Mouse (Mus musculus): ENCODE data around the gene Ivl.

Ivl gene

GRCm38 (mm10) chr3:92573449-92574041 lies at the start of gene Ivl:
Ivl (minus strand) TSS chr3:92573735.
- no peak for DNase-seq (ENCODE audit: low spot score)

- no peak for DNase-seq (ENCODE audit: low spot score)
Measured at GRCm38 (mm10) chr3:92621560-92621959, 48.0 kb upstream of the Ivl start, which contains the start of gene Lce6a. Lce6a (minus strand) TSS chr3:92621660.

GRCm38 (mm10) chr3:92609804-92610203 lies 36.3 kb upstream of the Ivl start:
- DNase-seq (ENCODE audit: low spot score) = no peak

GRCm38 (mm10) chr3:92607392-92607791 lies 33.9 kb upstream of the Ivl start, which contains the start of gene 2210017I01Rik:
2210017I01Rik (minus strand) TSS chr3:92607492.
- DNase-seq (ENCODE audit: low spot score) = no peak

GRCm38 (mm10) chr3:92602169-92602568 lies 28.6 kb upstream of the Ivl start:
- DNase-seq (ENCODE audit: low spot score) = no peak

GRCm38 (mm10) chr3:92600456-92600855 lies 26.9 kb upstream of the Ivl start:
- no peak for DNase-seq (ENCODE audit: low spot score)

- DNase-seq (ENCODE audit: low spot score) = no peak
Measured at GRCm38 (mm10) chr3:92599973-92600372, 26.4 kb upstream of the Ivl start.

GRCm38 (mm10) chr3:92598429-92598828 lies 24.9 kb upstream of the Ivl start:
- no peak for DNase-seq (ENCODE audit: low spot score)

- DNase-seq (ENCODE audit: low spot score) = no peak
Measured at GRCm38 (mm10) chr3:92588858-92589257, 15.3 kb upstream of the Ivl start, which contains the start of gene Smcp. Smcp (minus strand) TSS chr3:92588997.

GRCm38 (mm10) chr3:92587190-92587589 lies 13.7 kb upstream of the Ivl start:
- no peak for DNase-seq (ENCODE audit: low spot score)

GRCm38 (mm10) chr3:92585055-92585454 lies 11.5 kb upstream of the Ivl start:
- DNase-seq (ENCODE audit: low spot score) = no peak

- DNase-seq (ENCODE audit: low spot score) = no peak
Measured at GRCm38 (mm10) chr3:92583164-92583826, 9.8 kb upstream of the Ivl start.

- DNase-seq (ENCODE audit: low spot score) = no peak
Measured at GRCm38 (mm10) chr3:92579508-92579907, 6.0 kb upstream of the Ivl start.

GRCm38 (mm10) chr3:92578652-92579413 lies 5.3 kb upstream of the Ivl start:
- DNase-seq (ENCODE audit: low spot score) = no peak

GRCm38 (mm10) chr3:92572514-92573155 lies 900 bp downstream of the Ivl start:
- DNase-seq (ENCODE audit: low spot score) = no peak

- no peak for DNase-seq (ENCODE audit: low spot score)
Measured at GRCm38 (mm10) chr3:92568752-92569151, 4.8 kb downstream of the Ivl start.

GRCm38 (mm10) chr3:92565418-92565817 lies 8.1 kb downstream of the Ivl start:
- no peak for DNase-seq (ENCODE audit: low spot score)

- no peak for DNase-seq (ENCODE audit: low spot score)
Measured at GRCm38 (mm10) chr3:92534411-92534810, 39.1 kb downstream of the Ivl start, which contains the start of gene 2310046K23Rik. 2310046K23Rik (minus strand) TSS chr3:92534511.
